Mouse (Mus musculus): ENCODE data around the gene Zc3hc1.

The Zc3hc1 gene

GRCm38 (mm10) chr6:30372627-30373369, 18.0 kb downstream of the Zc3hc1 start:
- no peak for DNase-seq

- DNase-seq: no peak
These were observed 21.5 kb downstream of the Zc3hc1 start for GRCm38 (mm10) chr6:30369291-30369690.

DNA sequence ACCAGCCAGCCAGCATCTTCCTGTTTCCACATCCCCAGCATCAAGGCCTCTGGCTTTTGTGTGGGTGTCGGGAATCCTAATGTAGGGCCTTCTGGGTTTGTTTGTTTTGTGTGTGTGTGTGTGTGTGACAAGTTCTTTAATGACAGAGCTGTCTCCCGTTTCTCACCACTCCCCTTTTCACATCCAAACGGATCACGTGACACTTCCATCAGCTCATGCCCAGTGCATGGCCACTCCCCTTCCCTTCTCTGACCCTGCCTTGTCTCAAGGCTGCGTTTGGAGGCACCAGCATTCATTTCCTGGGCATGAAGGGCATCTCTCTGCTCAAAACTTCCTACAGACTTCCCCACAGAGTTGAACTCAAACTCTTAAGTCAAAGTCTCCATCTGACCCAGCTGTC, 27.0 kb downstream of the Zc3hc1 start:
- no peak for DNase-seq

DNA sequence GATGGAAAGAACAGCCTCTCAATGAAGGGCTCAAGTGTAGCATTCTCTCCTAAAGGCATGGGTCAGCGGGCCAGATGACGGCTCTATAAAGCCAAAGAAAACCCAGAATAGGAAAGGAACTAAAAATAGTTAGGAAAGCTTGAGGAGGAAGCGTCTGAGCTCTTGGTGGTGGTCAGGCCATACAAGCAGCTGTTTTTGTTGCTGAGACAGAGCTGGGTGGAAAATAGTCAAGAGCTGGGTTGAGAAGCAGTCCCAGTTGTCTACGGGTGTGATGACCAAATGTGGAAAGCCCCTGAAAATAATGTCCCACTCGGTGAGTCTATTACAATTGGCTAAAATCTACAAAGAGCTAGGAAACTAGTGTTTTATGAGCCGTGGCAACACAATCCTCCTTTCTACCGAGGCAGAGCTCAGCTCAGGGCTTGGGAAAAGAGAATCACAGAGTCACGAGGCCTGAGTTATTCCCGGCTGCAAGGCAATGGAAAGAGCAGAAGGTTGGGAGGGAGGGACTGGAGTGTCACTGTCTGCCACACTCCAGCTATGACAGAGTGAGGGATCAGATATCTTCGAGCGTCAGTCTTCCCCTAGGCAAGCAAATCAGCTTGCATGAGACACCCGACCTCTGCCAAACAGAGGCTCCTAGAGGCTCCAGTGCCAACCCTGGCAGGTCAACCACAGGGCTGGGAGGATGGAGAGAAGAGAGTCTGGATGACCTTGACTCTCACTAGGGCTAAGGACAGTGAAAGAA, 30.9 kb downstream of the Zc3hc1 start:
- no peak for DNase-seq

GRCm38 (mm10) chr6:30357561-30358177, 33.2 kb downstream of the Zc3hc1 start:
- peak; percentile 89 for DNase-seq

DNA sequence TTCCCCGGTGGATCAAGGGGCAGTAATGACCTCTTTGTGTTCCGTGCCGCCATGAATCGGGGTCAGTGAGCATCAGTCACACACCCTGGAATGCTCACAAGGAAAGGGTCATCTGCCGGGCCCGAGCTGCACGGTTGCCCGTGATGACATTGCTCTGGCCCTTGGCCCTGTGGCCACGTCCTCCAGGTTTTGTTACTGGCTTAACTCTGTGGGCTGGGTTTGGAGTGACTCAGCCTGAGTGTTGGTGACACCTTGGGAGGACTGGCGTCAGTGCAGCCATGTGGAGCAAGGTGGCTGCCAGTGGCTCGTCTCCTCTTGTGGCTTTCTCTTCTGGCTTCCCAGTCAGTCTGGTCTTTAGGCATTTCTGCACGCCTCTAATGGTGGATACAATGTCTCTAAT, 34.1 kb downstream of the Zc3hc1 start:
- no peak for DNase-seq

DNA sequence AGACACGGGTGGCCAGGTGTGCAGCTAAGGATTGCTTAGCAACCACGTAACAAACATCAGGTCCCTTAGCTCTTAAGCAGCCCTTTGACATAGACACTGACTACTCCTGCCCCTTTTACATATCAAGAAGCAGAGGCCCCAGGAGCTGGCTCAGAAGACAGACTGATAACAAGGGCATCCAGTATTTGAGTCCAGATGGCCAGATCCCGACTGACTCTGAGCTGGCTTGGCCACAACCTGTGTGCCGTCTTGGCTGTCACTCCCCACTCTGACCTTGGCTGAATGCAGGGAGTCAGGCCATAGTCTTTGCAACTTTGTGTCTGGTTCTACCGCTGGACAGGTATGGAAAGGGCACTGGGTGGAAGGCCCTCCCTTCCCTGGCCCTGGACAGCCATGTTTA, 34.7 kb downstream of the Zc3hc1 start:
- DNase-seq: no peak

DNA sequence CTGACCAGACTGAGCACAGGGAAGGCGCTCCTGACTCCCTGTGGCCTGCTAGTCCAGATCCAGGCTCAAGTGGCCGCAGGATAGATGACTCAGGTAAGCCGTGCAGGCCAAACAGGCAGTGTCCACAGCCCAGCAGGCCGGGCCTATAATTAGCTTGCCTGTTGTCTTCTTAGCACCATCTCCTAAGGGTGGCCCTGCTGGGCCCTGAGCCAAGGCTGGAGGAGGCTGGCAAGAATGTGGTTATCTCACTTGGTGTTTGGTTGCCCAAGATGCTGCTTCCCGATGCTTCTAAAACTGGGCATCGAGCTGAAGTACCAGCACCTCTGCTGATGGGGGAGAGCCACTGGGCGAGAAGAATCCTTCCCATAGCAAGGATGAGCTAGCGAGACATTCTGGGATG, 35.1 kb downstream of the Zc3hc1 start:
- no peak for DNase-seq

DNA sequence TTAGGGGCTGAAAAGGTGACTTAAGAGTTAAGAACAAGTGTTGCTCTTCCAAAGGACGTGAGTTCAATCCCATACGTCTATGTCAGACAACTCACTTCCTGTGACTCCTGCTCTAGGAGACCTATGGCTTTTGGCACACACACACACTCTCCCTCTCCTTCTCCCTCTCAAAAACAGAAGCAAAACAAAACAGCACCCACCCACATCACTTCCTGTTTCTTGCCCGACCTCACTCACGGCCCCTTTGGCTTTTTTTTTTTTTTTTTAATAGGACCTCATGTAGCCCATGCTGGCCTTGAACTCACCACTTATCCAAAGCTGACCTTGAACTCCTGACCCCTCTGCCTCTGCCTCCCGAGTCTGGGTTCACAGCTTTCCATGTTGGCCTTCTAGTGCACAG, 36.1 kb downstream of the Zc3hc1 start:
- DNase-seq: no peak

DNA sequence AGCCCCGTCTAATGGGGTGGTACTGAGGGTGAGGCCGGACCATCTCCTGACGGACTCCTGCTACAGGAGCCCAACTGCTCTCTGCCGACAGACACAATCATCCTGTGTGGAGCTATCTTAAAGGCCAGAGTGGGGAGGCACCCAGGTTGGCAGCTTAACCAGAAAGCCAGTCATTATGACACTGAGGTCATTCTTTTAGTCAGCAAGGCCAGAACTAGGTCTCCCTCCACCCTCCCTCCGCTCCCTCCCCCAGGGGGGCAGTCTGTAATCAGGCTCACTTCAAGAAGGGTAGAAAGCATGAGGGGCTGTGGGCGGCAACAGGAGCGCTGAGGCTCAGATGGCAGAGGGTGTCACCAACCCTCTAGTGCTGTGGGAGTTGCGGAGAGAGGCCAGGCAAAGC, 37.2 kb downstream of the Zc3hc1 start:
- no peak for DNase-seq

- no peak for DNase-seq
These were observed 38.1 kb downstream of the Zc3hc1 start for GRCm38 (mm10) chr6:30352762-30353161.

- no peak for DNase-seq
These were observed 39.5 kb downstream of the Zc3hc1 start for GRCm38 (mm10) chr6:30351290-30351689.

DNA sequence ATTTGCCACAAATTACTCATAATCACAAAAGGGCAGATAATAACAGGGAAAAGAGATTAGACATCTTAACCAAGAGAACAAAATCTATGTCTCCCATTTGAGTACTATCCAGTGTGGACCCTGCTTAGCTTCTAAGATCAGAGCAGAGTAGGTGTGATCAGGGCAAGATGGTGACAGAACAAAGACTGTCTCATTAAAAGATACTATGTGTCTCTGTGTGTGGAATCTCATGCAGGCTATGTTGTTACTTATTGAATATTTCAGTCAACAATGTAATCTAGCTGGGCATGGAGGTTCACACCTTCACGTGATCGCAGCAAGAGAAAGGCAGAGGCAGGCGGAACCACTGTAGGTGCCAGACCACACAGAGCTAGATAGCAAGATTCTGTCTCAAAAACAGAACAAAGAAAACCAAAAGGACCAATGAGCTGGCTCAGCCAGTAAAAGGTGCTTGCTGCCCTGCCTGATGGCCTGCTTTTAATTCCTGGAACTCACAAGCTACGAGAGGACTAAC, 43.5 kb downstream of the Zc3hc1 start:
- DNase-seq: no peak

DNA sequence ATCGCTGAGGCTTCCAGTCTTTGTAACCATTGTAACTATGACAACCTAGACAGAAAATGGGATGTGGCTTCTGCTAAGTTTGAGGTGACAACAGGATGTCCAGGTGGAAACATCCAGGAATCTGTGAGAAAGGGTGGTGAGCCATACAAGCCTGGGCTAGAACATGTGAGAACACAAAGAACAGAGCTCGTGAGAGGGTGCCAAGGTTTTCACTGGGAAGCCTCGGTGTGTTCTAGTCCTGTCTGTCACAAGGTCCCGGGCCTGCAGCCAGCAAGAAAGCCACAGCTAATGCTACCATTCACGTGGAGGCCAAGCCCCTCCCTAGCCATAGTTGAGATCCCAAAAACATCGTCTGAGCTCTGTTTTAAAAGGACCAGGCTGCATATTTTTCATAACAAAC, 44.1 kb downstream of the Zc3hc1 start:
- DNase-seq: no peak

GRCm38 (mm10) chr6:30344032-30344431, 46.8 kb downstream of the Zc3hc1 start:
- no peak for DNase-seq

DNA sequence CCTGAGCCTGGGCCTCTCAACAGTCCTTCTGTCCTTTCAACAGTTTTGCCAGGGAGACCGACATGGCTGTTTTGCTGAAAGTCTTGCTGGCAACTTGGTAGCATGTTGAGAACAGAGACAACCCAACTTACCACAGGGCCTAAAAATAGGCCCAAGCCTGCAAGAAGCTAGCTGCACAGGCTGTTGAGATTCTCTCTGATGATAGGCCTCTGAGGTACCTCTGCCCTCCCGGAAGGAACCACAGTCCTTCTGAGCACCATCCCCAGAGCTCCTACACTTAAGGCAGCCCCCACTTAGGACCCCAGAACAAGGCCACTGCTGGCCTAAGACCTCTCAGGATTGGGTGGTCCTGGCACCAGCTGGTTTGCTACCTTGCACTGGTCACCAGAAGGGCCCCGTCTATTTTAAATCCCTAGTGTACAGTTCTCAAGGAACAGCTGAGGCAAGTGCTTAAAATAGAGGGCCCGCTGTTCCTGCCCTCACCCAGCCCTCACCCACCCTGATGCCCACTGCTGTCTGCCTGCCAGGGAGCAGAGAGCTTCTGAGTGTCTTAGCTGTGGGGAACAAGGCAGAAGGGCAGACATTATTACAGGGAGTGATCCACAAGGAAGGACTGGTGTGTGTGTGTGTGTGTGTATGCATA, 50.5 kb downstream of the Zc3hc1 start:
- DNase-seq: no peak

- peak; percentile 90 for DNase-seq
These were observed 53.9 kb downstream of the Zc3hc1 start for GRCm38 (mm10) chr6:30336912-30337311.

- DNase-seq: no peak
These were observed 58.6 kb downstream of the Zc3hc1 start for GRCm38 (mm10) chr6:30332262-30332661.

DNA sequence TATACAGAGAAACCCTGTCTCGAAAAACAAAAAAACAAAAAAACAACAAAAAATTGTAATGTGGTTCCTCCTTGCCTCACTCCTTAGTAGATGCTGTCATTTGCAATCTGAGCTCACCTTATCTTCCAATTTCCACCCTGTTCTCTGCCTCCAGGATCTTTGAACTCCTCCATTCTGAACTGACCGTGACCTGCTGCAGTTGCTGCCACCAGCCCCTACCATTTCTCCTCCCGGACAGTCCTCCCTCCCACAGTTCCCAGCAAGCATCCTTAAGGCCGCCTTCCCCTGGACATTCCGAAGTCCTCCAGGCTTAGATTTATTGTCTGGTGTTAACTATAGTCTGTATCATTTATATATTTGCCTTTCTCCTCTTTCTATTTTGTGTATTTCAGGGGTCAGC, 60.1 kb downstream of the Zc3hc1 start:
- no peak for DNase-seq

DNA sequence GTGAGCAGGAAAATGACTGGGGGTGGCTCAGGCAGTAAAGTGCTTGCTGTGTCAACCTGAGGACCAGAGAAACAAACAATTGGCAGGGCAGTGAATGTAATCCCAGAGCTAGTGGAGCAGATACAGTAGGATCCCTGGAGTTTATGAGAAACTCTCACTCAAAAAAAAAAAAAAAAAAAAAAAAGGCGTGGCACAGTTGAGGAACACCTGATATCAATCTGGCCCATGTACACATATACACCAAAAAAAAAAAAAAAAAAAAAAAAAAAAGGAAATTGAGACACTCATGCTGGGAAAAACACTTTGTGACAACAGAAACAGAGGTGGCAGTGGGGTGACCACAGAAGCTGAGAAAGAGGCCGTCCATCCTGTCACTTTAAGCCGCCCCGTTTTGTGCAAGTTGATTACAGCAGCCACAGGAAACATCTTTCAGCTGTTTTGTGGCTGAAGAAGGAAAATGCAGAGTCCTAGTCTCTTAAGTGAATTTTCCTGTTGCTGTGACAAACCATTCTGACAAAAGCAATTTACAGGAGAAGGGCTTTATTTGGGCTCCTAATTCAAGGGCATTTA, 64.8 kb downstream of the Zc3hc1 start:
- DNase-seq: peak; percentile 29

DNA sequence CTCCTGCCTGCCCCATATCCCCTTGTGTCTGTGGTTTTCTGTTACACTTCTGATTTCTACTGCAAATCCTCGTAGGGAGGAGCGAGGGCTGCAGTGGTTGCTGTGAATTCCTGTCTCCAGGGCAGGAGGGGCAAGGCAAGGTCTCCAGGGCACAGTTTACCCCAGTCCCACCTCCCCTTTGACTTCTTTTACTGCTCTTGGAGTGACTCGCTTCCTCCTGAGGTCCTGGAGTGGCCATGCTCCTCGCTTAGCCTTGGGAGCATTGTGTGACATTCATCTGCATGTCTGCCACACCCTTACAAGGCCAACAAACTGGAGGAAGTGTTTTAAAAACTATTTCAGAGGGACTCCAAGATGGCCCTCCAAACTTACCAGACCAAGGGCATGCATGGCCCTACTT, 69.8 kb downstream of the Zc3hc1 start:
- no peak for DNase-seq

- DNase-seq: no peak
These were observed 71.6 kb downstream of the Zc3hc1 start for GRCm38 (mm10) chr6:30319216-30319615.
